Mouse (Mus musculus) kidney, postnatal 0 days (tissue): ENCODE results near the gene Pin1. TPM values are rescaled to one million over a fixed set of nuclear protein-coding genes. Genes with fewer than 3 reads are reported as not detected.

Experiments used
- ATAC-seq: fragments of 200-750 bp; cut with Nextera tagmentation; replicated peaks from 2 replicates; pipeline ENCODE4 v1.8.0; 2017; ENCODE audit warnings: low read depth, moderate number of reproducible peaks, moderate TSS enrichment, moderate library complexity; ENCODE audit not compliant: low FRiP score
- DNase-seq: peaks from one replicate; pipeline ENCODE4 v3.0.0-alpha.2; 2016; ENCODE audit warnings: low spot score
- H3K27ac ChIP-seq: fragments of 300-500 bp; sonication (generic); 2 replicates; pipeline ENCODE4 v1.5.1; 2014; ENCODE audit warnings: mild to moderate bottlenecking
- H3K27me3 ChIP-seq: fragments of 300-500 bp; sonication (generic); 2 replicates; pipeline ENCODE4 v1.6.1; 2014; ENCODE audit warnings: low read length, mixed read lengths; ENCODE audit not compliant: insufficient read depth
- H3K36me3 ChIP-seq: fragments of 300-500 bp; sonication (generic); 2 replicates; pipeline ENCODE4 v1.6.1; 2014; ENCODE audit warnings: low read length, mixed read lengths; ENCODE audit not compliant: insufficient read depth
- H3K4me1 ChIP-seq: fragments of 300-500 bp; sonication (generic); replicated peaks from 2 replicates; pipeline ENCODE4 v1.6.1; 2014; ENCODE audit warnings: antibody characterized with exemption, low read length, mixed read lengths; ENCODE audit not compliant: insufficient read depth
- H3K4me2 ChIP-seq: fragments of 300-500 bp; sonication (generic); 2 replicates; pipeline ENCODE4 v1.6.1; 2014; ENCODE audit warnings: mild to moderate bottlenecking, low read length, moderate library complexity, mixed read lengths
- H3K4me3 ChIP-seq: fragments of 300-500 bp; sonication (generic); replicated peaks from 2 replicates; pipeline ENCODE4 v1.5.1; 2014; ENCODE audit warnings: low read depth, low read length
- H3K9ac ChIP-seq: fragments of 300-500 bp; sonication (generic); 2 replicates; pipeline ENCODE4 v1.6.1; 2014; ENCODE audit warnings: low read depth, low read length
- H3K9me3 ChIP-seq: fragments of 300-500 bp; sonication (generic); replicated peaks from 2 replicates; pipeline ENCODE4 v1.6.1; 2016; ENCODE audit warnings: low read length, inconsistent platforms, mixed read lengths
- CTCF ChIP-seq: IDR thresholded peaks from 2 replicates; pipeline ENCODE4 v1.5.1; 2016; ENCODE audit warnings: antibody characterized with exemption, low read depth, mild to moderate bottlenecking, moderate library complexity
- WGBS: fragments of 180-500 bp; shearing (Covaris S2); extraction: QIAGEN DNeasy Blood & Tissue Kit; methylation state at CpG from one replicate; pipeline ENCODE4 v1.1.7; 2014; 5-methylcytosine and 5-hydroxymethylcytosine counted together
- polyA plus RNA-seq: library from polyadenylated mRNA; unstranded; fragments of >200 nt; fragmentation: Nextera tagmentation; extraction: Ambion mirVana; gene quantifications from 2 replicates; pipeline ENCODE4 v1.2.1, GENCODE M21; 2015

Pin1 gene
- polyA plus RNA-seq, 1 experiment from 2014 or later = 44.1 TPM

DNA sequence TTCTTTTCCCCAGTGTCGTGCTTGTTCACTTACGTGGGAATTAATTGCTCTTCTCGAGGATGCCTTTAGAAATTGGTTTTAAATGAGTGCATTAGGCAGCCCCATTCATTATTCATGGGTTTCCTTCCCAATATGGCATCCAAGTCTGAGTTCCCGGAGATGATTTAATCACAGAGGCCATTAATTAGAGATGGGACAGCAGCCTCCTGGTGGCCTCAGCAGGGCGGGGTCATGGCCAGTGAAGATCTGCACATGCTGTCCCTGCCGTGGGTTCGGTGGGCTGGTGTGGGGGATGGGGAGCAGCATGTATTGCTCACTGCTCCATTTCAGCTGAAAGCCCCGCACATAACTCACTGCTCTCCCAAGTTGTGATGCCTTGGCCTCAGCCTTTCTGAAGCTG, 14.0 kb downstream of the Pin1 start:
- Histone ChIP-seq H3K4me3 (no peak overlapping the region), H3K36me3 (peaks cover 14% of the 10 kb centered on the region), H3K4me2 (no peak overlapping the region), H3K27ac (no peak overlapping the region), H3K9ac (no peak overlapping the region), H3K27me3 (no peaks in the 10 kb centered on the region), H3K4me1 (0 out of 2 replicates have a peak, but pooled peaks cover 4% of the 10 kb centered on the region), H3K9me3 (no peaks in the 10 kb centered on the region)
- no peak for TF ChIP-seq CTCF
- no peak for ATAC-seq
- 22% methylated on average over 8 of the region's 8 CpGs for WGBS
- DNase-seq = no peak

DNA sequence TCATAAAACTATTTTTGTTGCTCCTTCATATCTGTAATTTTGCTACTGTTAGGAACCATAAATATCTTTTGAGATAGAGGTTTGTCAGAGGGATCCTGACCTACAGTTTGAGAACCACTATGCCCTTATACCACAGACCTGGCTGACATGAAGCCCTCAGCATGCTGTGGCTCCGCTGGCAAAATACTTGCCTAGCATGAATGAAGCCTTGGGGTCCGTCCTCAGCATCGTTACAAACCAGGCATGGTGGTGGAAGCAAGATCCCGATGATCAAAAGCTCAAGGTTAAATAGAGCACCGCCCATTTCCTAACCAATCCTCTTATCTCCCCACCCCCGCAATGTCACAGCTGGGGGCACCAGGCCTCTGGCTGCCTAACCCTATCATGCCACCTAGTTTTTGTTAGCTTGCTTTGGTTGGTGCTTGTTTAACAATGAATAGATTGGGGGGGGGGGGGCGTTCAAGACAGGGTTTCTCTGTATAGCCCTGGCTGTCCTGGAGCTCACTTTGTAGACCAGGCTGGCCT, 14.7 kb downstream of the Pin1 start:
- no peak for ATAC-seq
- Histone ChIP-seq H3K4me1 (0 out of 2 replicates have a peak, but pooled peaks cover 4% of the 10 kb centered on the region), H3K4me2 (no peak overlapping the region), H3K27ac (no peak overlapping the region), H3K9me3 (no peaks in the 10 kb centered on the region), H3K4me3 (no peak overlapping the region), H3K27me3 (no peaks in the 10 kb centered on the region), H3K36me3 (peaks cover 14% of the 10 kb centered on the region), H3K9ac (no peak overlapping the region)
- TF ChIP-seq CTCF = no peak
- DNase-seq = no peak
- WGBS = 14% methylated on average over 7 of the region's 7 CpGs

DNA sequence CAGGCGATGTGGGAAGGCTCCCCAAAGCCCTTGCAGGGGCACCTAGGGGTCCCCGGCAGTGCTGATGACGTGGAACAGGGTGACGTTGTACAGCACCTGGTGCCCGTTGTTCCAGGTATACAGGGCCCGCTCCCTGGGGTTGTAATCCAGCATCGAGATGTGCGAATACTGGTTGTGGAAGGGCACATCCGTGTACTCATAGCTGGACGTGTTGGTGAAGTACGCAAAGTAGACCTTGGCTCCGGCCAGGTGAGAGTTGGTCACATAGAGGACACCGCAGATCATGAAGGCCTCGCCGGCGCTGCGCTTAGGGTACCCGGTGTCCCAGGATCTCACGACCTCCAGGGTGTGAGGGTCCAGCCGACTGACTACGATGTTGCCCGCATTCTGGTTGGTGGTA, 16.2 kb downstream of the Pin1 start:
- TF ChIP-seq CTCF = no peak
- 91% methylated on average over 22 of the region's 22 CpGs for WGBS
- ATAC-seq = no peak

DNA sequence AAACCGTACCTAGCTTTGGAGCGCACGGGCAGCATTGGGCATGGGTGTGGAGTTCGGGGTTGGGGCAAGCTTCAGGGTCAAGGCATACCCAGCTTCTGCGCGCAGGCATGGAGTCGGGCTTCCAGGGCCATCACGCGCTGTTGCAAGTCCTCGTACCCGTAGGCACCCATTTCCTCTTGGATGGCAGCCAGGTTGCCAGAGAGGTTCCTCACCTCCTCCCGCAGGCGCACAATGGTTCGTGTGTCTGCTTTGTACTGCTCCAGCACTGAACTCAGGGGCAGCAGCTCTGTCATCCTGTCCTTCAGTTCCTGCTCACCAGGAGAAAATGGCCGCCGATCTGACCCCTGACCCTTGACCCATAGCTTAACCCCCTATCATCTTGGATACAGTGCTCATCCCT, 20.2 kb downstream of the Pin1 start:
- no peaks in the 10 kb centered on the region for H3K36me3 ChIP-seq
- no peaks in the 10 kb centered on the region for H3K27me3 ChIP-seq
- H3K9ac ChIP-seq = no peak overlapping the region
- no peak overlapping the region for H3K27ac ChIP-seq
- TF ChIP-seq CTCF = no peak
- H3K4me1 ChIP-seq = no peaks in the 10 kb centered on the region
- no peak for ATAC-seq
- H3K4me3 ChIP-seq = no peak overlapping the region
- H3K9me3 ChIP-seq = no peaks in the 10 kb centered on the region
- no peak for DNase-seq
- no peak overlapping the region for H3K4me2 ChIP-seq
- WGBS = 78% methylated on average over 16 of the region's 16 CpGs

More for the DNA sequence above, 16.2 kb downstream of the Pin1 start:
- 0 out of 2 replicates have a peak, but pooled peaks cover 4% of the 10 kb centered on the region for H3K4me1 ChIP-seq
- no peak overlapping the region for H3K4me2 ChIP-seq
- no peak overlapping the region for H3K4me3 ChIP-seq
- DNase-seq = no peak
- no peak overlapping the region for H3K27ac ChIP-seq
- H3K9ac ChIP-seq = no peak overlapping the region
- peaks cover 12% of the 10 kb centered on the region for H3K36me3 ChIP-seq
- no peaks in the 10 kb centered on the region for H3K27me3 ChIP-seq
- H3K9me3 ChIP-seq = no peaks in the 10 kb centered on the region

DNA sequence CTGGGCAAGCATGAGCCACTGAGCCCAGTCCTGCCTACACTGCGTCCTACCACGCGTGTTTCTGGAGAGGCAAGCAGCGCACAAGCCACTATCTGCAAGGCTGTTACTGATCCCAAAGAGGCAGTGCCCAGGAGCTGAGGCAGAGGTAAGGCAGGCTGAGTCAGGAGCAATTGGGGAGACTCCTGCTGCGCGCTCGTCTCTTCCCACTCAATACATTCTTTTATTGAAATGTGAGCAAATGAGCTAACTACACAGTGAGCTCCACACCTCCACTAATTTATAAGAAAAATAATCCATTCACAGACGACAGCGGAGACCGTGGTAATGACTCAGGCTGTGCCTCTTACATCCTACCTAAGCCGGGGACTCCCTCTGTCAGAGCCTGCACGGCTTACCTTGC, 26.0 kb downstream of the Pin1 start:
- Histone ChIP-seq H3K4me3 (no peak overlapping the region), H3K4me2 (no peak overlapping the region), H3K27me3 (no peaks in the 10 kb centered on the region), H3K36me3 (no peaks in the 10 kb centered on the region), H3K9ac (no peak overlapping the region), H3K9me3 (no peaks in the 10 kb centered on the region), H3K27ac (no peak overlapping the region), H3K4me1 (no peaks in the 10 kb centered on the region)
- WGBS = 94% methylated on average over 12 of the region's 12 CpGs
- DNase-seq (no peak), ATAC-seq (no peak)
- TF ChIP-seq CTCF = no peak

DNA sequence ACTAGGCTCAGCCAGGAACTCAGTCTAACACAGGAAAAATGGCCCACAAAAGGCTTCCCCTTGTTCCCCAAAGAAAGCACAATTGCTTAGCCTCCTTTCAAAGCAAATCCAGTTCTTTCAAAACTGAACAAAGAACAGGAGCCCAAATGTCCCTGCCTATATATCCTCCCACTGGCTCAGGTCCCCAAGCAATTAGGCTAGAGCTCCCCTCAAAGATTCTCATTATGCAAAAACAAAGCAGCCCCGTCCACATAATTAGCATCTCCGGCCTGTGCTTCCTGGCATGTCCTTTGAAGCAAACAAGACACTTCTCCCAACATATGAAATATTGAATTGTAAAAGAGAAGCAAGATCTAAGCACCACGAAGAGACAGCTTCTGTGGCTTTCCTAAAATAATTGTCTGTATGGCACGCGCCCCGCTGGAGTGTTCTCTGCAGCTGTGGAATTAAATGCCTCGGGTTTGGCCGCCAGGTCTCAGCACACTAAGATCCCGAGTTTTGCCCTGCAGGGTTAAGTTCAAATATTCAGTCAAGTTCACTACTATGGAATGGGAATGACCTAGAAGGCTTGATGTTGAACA, 28.6 kb downstream of the Pin1 start:
- 76% methylated on average over 9 of the region's 9 CpGs for WGBS
- no peak for TF ChIP-seq CTCF
- DNase-seq (no peak), ATAC-seq (no peak)
- Histone ChIP-seq H3K27ac (no peak overlapping the region), H3K36me3 (no peaks in the 10 kb centered on the region), H3K27me3 (no peaks in the 10 kb centered on the region), H3K9me3 (no peaks in the 10 kb centered on the region), H3K9ac (no peak overlapping the region), H3K4me2 (no peak overlapping the region), H3K4me1 (no peaks in the 10 kb centered on the region), H3K4me3 (no peak overlapping the region)
